Mouse (Mus musculus): ENCODE data around the gene Gm10577. TPM values are rescaled to one million over a fixed set of nuclear protein-coding genes. Genes with fewer than 3 reads are reported as not detected.

Gm10577 gene
- not detected for polyA plus RNA-seq (2017; shearing (Covaris generic))

DNA sequence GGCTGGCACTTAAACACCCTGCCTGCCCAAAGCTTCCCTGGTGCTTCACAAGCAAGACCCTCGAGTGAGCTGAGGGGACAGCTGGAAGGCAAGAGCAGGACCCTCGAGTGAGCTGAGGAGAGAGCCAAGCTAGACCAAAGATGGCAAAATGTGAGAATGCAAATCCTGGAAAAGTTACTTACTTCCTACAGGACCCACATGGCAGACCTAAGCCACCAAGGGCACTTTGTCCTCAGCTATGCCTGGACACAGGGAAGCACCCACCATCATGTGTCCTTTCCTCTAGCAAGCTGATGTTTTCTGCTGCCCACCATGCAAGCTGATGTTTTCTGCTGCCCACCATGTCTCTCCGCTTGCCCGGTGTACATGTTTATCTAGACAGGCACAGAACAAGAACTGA lies at the start of gene Gm10577:
Gene Gm10577, minus strand, starts transcription at position 101 of the 400 bp plus-strand sequence.
- no peak for ATAC-seq

DNA sequence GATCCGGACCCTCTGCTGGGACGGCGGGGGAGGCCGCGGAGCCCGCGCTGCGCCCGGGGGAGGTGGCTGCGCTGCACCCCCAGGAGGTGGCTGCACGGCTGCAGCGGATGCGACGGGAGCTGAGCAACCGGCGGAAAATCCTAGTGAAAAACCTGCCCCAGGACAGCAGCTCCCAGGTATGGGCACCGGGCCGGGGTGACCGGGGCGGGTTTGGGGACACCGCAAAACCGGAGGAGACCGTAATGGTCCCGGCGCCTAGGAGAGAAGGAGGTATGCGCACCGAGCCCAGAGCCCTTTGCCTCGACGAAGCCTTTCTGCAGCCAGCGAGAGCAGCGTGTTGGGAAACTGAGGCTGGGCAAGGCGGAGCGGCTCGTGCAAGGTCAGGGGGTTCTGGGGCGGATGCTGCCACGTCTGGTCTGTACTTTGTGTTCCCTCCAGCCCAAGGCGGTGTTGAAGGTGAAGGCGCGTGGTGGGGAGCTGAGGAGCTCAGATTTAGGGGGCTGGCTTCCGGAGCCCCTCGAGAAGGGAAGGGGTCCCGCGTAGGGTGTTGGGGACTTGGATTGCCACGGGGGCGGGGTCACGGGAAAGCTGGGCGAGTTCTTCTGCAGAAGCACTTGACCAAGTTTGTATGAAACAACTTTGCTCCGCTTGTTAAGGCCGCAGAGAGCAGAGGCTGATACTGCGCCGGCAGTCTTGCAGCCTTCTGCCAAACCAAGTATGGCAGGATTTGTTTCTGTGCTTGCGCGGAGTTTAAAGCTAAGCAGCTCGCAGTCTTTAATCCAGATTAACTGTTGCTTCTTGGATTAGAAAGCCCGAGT lies 48.9 kb upstream of the Gm10577 start:
- ATAC-seq: peak; percentile 17

DNA sequence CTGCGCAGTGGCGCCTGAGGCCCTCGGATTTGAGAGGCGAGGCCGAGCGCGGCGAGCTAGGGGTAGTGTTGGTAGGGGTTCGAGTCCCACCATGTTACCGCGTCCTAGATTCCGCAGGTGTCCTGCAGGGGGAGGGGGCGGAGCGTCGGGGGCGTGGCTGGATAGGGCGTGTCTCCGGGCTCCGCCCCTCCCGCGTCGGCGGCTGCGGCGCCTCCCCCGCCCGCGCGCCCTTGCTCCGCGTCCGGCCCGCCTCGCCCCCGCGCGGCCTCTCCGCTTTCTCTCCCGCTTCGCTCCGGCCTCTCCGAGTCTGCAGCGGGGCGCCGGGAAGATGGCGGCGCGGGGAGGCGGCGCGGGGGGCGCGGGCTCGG lies 48.3 kb upstream of the Gm10577 start, which contains the start of gene Raver2:
Gene Raver2, plus strand, starts transcription at position 198 of the 368 bp plus-strand sequence.
- peak; percentile 25 for ATAC-seq

DNA sequence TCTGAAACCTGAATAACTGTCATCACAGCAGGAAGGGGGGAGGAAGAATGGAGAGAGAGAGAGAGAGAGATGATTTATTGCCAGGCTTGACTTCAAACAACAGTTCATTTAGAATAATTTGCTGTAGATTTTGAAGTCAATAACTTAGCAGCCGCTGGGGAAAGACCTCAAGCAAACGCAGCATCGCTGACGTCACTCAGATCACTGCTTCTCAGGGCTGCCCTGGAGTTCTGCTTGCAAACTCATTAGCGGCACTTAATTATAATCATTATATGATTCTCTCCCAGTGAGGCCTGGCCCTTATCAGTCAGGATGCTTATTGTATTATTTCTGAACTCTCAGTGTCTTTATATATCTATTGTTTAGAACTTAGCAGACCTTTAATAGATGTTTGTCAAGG lies 45.9 kb upstream of the Gm10577 start:
- no peak for ATAC-seq

DNA sequence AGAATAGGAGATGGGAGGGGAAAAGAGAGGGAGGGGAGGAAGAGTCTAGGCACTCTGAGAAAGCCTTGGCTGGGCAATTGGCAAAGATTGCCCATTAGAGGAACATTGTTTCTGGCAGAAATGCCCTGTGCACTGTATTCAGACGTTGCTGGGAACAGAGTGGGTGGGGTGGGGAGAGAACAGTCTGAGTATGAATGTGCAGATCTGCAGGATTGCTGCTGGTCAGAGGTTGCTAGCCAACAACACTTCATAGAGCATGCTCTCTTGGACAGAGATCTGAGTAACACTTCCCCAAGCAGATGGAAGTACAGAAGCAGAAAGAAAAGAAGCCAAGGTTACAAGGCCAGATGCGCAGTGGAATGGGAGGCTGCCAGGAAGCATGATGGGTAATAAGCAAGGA lies 41.6 kb upstream of the Gm10577 start:
- no peak for ATAC-seq

DNA sequence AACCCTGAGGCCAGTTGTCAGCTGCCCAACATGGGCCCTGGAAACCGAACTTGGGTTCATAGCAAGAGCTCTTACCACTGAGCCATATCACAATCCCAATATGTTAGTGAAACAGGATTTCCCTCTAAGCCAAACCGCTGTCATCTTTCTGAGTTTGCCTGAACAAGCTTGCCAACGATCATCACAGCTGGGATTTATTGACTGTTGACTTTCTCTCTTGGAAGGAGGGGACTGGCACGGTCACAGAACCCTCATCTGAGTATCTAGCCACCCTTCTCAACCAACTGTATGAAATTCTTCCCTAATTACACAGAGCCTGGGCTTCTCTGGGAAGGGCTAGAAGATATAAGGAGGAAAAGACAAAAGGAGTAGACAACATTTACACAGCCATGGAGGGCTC lies 26.1 kb upstream of the Gm10577 start:
- no peak for ATAC-seq

DNA sequence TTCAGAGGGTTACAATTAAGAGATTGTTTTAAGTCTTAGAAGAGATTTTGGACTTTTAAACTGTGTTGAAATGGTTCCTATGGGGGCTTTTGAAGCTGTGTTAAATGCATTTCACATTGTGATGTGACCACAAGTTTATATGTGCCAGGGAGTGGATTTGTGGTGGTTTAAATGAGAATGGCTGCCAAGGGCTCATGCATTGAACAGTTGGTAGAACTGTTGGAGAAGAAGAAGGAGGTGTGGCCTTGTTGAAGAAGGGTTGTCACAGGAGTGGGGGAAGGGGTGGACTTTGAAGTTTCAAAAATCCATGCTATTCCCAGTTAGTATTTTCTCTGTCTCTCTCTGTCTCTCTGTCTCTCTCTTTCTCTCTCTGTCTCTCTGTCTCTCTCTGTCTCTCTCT lies 23.7 kb upstream of the Gm10577 start:
- no peak for ATAC-seq

DNA sequence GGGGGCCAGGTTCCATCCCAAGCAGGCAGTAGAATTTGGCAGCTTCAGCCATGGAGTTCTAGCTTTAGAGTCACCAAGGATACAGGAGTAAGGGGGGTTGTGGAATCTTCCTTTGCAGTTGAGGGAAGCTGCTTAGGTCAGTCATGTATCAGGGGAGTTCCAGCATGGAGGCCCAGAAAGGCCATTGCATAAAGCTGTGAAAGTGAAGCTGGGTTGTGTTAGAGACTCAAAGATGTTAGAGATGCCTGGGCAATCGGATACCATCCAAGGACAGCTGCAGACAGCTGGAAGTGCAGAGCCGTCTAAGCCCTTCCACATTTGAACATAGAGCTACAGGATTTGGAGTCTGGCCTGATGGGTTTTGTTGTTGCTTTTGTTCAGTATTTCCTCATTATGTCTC lies 23.2 kb upstream of the Gm10577 start:
- no peak for ATAC-seq

DNA sequence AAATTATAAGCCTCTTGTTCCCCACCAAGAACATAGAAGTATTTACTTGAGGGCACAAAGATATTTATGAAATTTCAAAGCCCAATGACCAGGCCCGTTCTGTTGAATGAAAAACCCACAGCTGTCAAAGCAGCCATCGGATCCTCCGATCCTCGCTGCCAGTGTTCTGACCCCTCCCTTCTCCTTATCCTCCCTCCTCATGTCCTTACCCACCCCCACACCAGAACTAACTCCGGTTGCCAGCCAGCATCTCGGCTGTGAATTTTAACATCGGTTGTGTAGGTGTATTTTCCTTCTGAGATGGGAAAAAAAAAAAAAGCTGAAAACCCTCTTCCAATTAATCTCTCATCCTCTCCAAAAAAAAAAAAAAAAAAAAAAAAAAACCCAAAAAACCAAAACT lies 16.7 kb upstream of the Gm10577 start:
- ATAC-seq: no peak

DNA sequence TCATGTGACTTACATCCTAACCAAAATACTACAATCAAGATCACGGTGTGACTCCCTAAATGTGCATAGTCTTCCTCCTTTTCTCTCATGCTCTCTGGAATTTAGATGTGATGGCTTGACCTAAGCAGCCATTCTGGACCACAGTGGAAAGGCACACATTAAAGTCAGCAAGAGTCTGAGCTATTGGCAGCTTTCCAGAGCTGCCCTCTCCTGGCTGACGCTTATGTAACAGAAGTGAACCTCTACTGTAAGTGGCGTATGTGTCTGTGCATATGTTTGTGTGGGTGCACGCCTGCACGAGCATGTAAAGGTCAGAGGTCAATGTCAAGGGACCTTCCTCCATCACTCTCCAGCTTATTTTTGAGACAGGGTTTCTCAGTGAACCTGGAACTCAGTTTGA lies 14.6 kb upstream of the Gm10577 start:
- ATAC-seq: no peak

DNA sequence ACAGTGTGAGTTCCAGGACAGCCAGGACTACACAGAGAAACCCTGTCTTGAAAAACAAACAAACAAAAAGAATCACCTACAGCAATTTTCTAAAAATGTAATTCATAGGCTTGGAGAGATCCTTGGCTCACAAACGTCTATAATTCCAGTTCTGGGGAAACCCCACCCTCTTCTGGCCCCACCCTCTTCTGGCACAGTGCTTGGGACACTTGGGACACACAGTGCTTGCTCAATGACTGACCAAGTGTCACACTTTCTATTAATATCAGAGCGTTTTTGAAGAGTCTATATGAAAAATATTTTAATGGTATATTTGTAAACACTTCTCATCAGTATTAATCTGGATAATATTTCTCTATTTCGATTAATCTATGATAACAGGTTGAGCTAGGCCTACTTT lies 12.6 kb upstream of the Gm10577 start:
- no peak for ATAC-seq

DNA sequence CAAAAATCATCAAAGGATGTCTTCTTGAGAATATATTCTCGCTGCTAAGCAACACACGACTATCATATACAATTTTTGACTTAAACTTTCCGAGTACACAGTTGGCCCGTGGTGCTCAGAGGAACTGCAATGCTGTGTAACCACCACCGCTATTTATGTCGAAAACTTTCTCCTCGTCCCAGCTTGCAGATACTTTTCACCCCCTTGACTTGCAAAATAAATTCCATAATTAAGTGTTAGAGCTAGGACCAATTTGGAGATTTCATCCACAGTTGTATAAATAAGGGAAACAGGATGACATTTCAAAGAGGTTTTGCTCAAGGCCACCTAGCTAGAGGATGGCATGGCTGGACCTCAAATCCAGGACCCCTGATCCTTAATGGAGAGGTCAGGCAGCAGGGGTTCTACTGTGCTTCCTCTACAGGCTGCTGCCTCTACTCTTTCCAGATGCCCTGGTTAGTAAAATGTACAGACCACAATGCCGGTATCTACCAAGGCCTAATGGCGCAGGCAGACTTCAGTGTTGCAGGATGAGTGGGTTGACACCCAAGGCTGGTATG lies 7.4 kb upstream of the Gm10577 start:
- no peak for ATAC-seq

DNA sequence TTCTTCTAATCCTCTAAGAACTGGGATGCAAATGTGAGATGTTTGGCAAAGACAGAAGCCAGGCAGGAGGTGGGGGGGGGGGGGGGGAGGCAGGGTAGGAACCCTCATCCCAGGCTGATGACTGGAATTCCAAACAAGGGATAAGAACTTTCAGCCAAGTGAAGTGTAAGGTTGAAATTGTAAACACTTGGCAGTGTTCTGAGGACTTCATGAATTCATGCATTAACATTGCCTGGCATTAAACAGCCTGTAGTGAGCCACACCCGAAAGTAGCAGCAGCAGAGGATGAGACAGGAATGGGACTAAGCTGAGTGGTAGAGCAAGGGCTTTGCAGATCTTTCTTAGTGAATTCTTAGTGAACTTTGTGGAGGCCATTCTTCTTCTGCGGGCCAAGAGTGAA lies 6.5 kb upstream of the Gm10577 start:
- ATAC-seq: no peak

DNA sequence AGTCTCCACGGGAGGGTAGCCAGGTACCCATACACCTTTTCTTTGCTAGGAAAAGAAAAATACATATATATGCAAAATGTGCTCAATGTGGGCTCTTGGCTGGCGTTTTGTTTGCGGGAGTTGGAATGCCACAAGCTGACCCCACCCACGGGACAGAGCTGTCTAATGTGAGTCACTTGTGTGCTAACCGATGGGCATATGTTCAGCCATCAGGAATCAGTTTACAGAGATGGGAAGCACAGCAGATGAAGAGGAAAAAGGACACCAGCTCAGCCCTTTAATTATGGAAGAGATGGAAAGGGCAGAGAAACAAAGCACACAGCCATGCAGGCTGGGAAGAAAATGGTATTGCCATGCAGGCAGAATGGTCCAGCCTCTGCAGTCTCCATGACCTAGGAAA lies 6.1 kb upstream of the Gm10577 start:
- ATAC-seq: no peak

DNA sequence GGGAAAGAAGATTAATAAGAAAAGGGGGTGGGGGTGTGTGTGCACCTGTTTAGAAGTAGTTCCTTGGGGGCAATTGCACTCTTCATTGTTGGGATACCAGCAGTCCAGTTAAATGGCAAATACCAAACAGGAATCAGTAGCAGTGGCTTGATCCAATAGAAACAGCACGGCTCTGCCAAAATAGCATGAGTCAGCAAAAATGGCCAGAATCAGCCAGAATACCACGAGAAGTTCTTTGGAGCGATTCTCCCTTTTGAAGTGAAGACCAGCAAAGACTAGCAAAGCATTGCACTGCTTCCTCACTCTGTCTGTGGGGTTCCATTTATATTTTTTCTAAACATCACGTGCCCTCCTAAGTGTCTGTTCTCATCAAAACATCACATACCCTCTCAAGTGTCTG lies 2.7 kb downstream of the Gm10577 start:
- ATAC-seq: no peak

DNA sequence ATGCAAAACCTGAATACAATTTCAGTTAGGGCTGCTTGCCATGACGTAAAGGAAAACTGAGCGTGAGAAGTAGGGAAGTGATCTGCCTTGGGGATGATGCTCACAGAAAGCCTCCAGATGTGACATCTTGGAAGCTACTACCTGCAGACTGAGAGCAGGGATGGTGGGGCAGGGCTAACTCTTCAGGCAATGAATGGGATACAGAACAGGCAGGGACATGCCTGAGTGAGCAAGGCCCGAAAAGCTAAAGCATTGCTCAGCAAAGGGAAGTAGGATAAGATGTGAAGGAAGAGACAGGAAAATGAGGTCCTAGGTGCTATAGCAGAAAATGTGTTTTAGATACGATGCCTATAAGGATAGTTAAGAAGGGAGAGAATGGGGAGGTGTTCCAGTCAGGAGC lies 11.4 kb downstream of the Gm10577 start:
- ATAC-seq: no peak

DNA sequence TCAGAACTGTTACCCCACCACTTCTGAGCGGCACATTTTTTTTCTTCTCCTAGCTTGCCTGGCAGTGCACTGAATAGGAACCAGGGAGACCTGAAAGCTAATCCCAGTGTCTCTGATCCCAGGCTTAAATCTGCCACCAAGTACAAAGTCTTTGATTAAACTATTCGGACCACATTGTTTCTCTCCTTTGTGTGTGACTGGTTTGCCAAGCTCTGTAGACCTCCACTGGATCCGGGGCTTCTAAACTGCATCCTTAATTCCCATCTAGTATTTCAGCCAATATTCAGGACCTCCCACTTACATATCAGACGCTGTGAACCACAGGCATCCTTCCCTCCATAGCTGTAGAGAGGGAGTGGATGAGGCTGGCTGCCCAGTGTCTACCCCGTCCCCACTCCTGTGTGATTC lies 12.1 kb downstream of the Gm10577 start:
- no peak for ATAC-seq

DNA sequence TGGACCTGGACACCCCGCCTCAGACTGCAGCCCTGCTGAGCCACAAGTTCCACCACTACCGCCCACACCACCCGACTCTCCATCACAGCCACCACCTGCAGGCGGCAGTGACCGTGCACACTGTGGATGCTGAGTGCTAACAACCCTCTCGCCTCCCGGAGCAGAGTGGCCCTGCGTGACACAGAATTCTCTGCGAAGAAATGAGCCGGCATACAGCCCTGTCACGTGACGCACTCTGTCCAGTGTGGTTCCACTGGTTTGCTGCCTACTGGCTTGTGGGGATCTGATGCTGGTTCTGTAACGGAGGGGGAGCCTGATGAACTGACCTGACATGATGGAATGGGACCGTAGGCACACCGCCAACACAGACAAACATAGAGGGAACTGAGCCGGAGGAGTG lies 17.5 kb downstream of the Gm10577 start:
- no peak for ATAC-seq

DNA sequence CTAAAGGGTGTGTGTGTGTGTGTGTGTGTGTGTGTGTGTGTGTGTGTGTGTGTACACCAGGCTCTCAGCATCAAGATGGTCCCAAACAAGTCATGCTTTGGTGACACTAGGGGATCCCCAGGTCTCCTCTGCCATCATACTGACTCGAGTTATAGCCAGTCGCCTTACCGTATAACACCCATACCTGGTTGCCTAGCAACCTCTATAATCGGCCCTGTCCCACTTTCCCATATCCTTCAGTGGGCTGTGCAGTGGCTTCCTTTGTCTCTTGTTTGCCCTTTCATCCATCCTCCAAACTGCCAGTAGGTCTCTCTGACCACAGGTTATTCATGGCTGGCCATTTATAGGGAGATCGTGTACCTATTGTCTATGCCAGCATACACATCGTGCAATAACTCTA lies 19.4 kb downstream of the Gm10577 start:
- no peak for ATAC-seq

DNA sequence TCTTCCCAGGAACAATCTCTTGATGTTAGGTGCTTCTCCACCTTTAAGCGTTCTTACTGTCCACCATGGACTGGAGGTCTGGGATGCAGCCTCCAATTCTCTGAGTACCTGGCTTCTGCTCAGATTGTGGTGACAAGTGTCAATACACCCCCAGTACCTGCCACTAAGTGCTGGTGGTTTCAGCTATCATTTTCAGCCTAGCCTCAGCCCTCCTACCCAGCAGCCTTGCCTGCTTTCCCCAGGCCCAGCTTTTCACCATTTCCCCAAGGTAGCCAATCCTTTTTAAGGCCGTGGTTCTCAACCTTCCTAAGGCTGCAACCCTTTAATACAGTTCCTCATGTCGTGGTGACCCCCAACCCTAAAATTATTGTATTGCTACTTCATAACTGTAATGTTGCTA lies 19.9 kb downstream of the Gm10577 start:
- ATAC-seq: no peak

DNA sequence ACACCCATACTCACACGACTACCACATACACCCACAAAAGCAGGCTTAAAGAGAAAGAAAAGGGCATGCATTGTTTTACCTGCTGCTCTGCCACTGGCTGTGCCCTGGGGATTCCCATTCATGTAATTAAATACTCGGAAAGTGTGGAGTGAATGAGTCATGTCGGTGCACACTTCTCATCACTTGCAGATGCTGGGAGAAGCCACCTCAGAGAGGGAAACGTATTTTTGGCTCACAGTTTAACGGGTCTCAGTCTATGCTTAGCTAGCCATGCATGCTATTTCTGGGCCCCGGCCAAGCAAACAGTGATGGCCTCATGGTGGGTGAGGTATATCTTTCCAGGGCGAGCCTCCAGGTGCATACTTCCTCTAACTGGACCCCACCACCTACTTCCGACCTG lies 21.6 kb downstream of the Gm10577 start:
- ATAC-seq: no peak

DNA sequence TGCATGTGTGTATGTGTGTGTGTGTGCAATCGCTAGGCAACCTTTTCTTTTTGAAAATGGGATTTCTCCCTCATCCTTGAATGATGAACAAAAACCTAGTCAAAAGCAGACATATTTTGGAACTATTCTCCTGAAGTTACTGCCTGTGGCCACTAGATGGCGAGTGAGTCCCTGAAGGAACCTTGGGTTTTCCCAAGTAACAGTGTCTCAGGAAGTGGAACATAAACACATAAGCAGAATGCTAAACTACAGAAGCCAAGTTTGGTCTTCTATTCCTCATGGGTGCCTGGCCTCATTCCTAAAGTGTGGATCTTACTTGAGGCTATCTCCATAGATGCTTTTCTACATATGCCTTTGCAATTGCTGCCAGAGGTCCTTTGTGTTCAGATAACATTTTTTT lies 22.4 kb downstream of the Gm10577 start:
- ATAC-seq: no peak

DNA sequence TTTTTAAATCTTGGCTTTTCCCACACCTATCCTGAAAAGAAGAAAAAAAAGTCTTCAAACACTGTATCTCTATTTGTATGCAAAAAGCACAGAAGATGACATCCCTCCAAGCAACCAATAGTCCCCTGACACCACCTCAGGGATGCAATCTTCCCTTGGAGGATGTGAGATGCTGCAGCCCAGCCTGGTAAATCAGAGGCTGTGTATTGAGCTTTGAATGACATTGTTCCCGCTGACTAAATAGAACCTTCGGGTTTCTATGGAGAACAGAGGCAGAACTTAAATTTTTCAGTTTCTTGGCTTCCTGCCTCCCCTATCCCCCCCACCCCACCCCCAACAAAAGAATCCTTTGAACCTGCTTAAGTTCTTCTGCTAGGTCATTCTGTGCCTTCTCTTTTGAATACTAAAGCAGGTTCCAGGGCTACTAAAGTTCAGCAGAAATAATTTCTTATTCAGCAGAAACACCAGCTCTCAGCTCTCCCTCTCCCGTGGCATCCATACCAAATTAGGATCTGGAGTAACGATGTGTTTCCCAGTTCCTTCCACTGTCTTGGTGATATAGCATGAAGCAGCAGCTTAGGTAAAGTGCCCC lies 24.3 kb downstream of the Gm10577 start:
- no peak for ATAC-seq

DNA sequence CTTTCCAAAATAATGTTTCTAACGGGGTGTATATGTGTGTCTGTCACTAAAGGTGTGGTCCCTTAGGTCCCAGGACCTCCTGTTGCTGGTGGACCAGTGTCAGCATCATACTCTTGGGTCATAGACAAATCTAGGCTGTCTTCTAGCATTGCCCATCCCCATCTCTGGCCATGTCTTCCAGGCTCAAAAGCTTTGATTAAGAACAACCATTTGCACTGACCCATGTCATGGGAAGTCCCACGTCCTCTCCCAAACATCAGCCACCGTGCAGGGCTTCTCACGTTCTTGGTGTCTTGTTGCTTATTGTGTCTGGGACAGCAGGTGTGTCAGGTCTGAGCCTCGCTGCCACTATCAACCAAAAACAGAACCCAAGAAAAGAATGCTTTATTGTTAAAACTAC lies 24.9 kb downstream of the Gm10577 start:
- ATAC-seq: no peak

All from inflammation-experienced regulatory T-cells, adult 6 months (primary cell).